Mouse (Mus musculus) CH12.LX (cell line): ENCODE measurements around the gene Tlx3. TPM values are rescaled to one million over a fixed set of nuclear protein-coding genes. Genes with fewer than 3 reads are reported as not detected.

ENCODE experiments used
- DNase-seq: peaks from one replicate; pipeline ENCODE4 v3.0.0-alpha.2; 2013; ENCODE audit errors: extremely low read depth
- H3K27ac ChIP-seq: 2 replicates; pipeline ENCODE4 v1.5.1; 2012; ENCODE audit warnings: low read depth, mild to moderate bottlenecking, control low read depth, moderate library complexity; ENCODE audit not compliant: insufficient read depth
- H3K27me3 ChIP-seq: replicated peaks from 2 replicates; pipeline ENCODE3; 2012; ENCODE audit warnings: inconsistent platforms
- H3K36me3 ChIP-seq, 2 experiments: replicated peaks in 1 of 2; 2 replicates each; pipeline versions ENCODE3 to v1.6.1; 2012; ENCODE audit warnings: inconsistent platforms in 1 of 2, low read length in 1 of 2, mild to moderate bottlenecking in 1 of 2, mixed read lengths in 1 of 2, moderate library complexity in 1 of 2; ENCODE audit not compliant: control insufficient read depth in 1 of 2, insufficient read depth in 1 of 2
- H3K4me1 ChIP-seq, 2 experiments: 2 replicates each; pipeline ENCODE4 v1.6.1; 2012; ENCODE audit warnings: inconsistent platforms in 1 of 2, moderate library complexity in 1 of 2; ENCODE audit not compliant: insufficient read depth in 2 of 2, control insufficient read depth in 1 of 2
- H3K4me2 ChIP-seq: 2 replicates; pipeline ENCODE4 v1.6.1; 2012; ENCODE audit warnings: low read depth, mild to moderate bottlenecking, control low read depth; ENCODE audit not compliant: poor library complexity, insufficient read depth, severe bottlenecking
- H3K4me3 ChIP-seq, 3 experiments: fragments of 150-350 bp in 1 of 3; sonication (generic) in 1 of 3; replicated peaks in 1 of 3; 2 replicates each; pipeline versions ENCODE3 to v1.5.1; 2011 to 2012; ENCODE audit warnings: low read depth in 2 of 3, low read length in 2 of 3, mild to moderate bottlenecking in 2 of 3, moderate library complexity in 2 of 3, control low read depth in 1 of 3, improper control_type of control experiment in 1 of 3, inconsistent platforms in 1 of 3, mixed read lengths in 1 of 3; ENCODE audit not compliant: poor library complexity in 1 of 3
- H3K79me2 ChIP-seq: replicated peaks from 2 replicates; pipeline ENCODE4 v1.6.1; 2012; ENCODE audit warnings: mild to moderate bottlenecking, moderate library complexity; ENCODE audit not compliant: control insufficient read depth, poor library complexity, insufficient read depth, severe bottlenecking; ENCODE audit errors: extremely low read depth
- H3K9ac ChIP-seq: 2 replicates; pipeline ENCODE4 v1.6.1; 2012; ENCODE audit warnings: low read depth, mild to moderate bottlenecking, control low read depth, moderate library complexity; ENCODE audit not compliant: insufficient read depth
- H3K9me3 ChIP-seq: replicated peaks from 2 replicates; pipeline ENCODE3; 2012; ENCODE audit warnings: low read length, inconsistent platforms, mixed read lengths
- CHD1 ChIP-seq: IDR thresholded peaks from 2 replicates; pipeline ENCODE4 v1.6.1; 2012; ENCODE audit warnings: low read depth, low read length, improper control_type of control experiment, inconsistent platforms
- CHD2 ChIP-seq: IDR thresholded peaks from 2 replicates; pipeline ENCODE4 v1.6.1; 2011; ENCODE audit warnings: low read length, improper control_type of control experiment
- CTCF ChIP-seq, 2 experiments: IDR thresholded peaks in 1 of 2; conservative IDR thresholded peaks in 1 of 2; 2 replicates each; pipeline ENCODE4 v1.5.1; 2011 to 2012; ENCODE audit warnings: low read depth in 2 of 2, low read length in 2 of 2, improper control_type of control experiment in 1 of 2, inconsistent platforms in 1 of 2, mild to moderate bottlenecking in 1 of 2, moderate library complexity in 1 of 2
- E2F4 ChIP-seq: IDR thresholded peaks from 2 replicates; pipeline ENCODE4 v1.6.1; 2011; ENCODE audit warnings: low read depth, low read length, improper control_type of control experiment; ENCODE audit not compliant: insufficient replicate concordance
- ELF1 ChIP-seq: IDR thresholded peaks from 2 replicates; pipeline ENCODE4 v1.6.1; 2014; ENCODE audit warnings: low read depth, mild to moderate bottlenecking, inconsistent platforms, low read length, improper control_type of control experiment
- GABPA ChIP-seq: IDR thresholded peaks from 2 replicates; pipeline ENCODE4 v1.6.1; 2012; ENCODE audit warnings: low read depth, low read length, improper control_type of control experiment, inconsistent platforms; ENCODE audit not compliant: insufficient replicate concordance
- HCFC1 ChIP-seq: IDR thresholded peaks from 2 replicates; pipeline ENCODE4 v1.6.1; 2012; ENCODE audit warnings: low read depth, mild to moderate bottlenecking, inconsistent platforms, low read length, improper control_type of control experiment
- JUN ChIP-seq: IDR thresholded peaks from 2 replicates; pipeline ENCODE4 v1.6.1; 2011; ENCODE audit warnings: low read depth, mild to moderate bottlenecking, low read length, improper control_type of control experiment, moderate library complexity; ENCODE audit not compliant: insufficient read depth
- KAT2A ChIP-seq: IDR thresholded peaks from 2 replicates; pipeline ENCODE4 v1.6.1; 2012; ENCODE audit warnings: low read length, improper control_type of control experiment, inconsistent platforms; ENCODE audit not compliant: insufficient replicate concordance
- MAFK ChIP-seq: IDR thresholded peaks from 2 replicates; pipeline ENCODE4 v1.6.1; 2011; ENCODE audit warnings: low read length, improper control_type of control experiment; ENCODE audit not compliant: insufficient replicate concordance
- MAX ChIP-seq: IDR thresholded peaks from 2 replicates; pipeline ENCODE4 v1.6.1; 2011; ENCODE audit warnings: low read length, improper control_type of control experiment
- MEF2A ChIP-seq: IDR thresholded peaks from 2 replicates; pipeline ENCODE4 v1.6.1; 2014; ENCODE audit warnings: low read depth, mild to moderate bottlenecking, inconsistent platforms, low read length, improper control_type of control experiment, borderline replicate concordance
- MYC ChIP-seq: IDR thresholded peaks from 2 replicates; pipeline ENCODE4 v1.6.1; 2011; ENCODE audit warnings: low read depth, mild to moderate bottlenecking, improper control_type of control experiment, low read length
- NELFE ChIP-seq: IDR thresholded peaks from 2 replicates; pipeline ENCODE4 v1.6.1; 2011; ENCODE audit warnings: low read depth, low read length, improper control_type of control experiment
- NRF1 ChIP-seq: IDR thresholded peaks from 2 replicates; pipeline ENCODE4 v1.6.1; 2014; ENCODE audit warnings: low read depth, mild to moderate bottlenecking, inconsistent platforms, low read length, improper control_type of control experiment, moderate library complexity
- PAX5 ChIP-seq: IDR thresholded peaks from 2 replicates; pipeline ENCODE4 v1.6.1; 2012; ENCODE audit warnings: low read length, inconsistent platforms, mixed read lengths
- POLR2A ChIP-seq: IDR thresholded peaks from 2 replicates; pipeline ENCODE4 v1.6.1; 2011; ENCODE audit warnings: low read depth, mild to moderate bottlenecking, improper control_type of control experiment, low read length
- POLR2AphosphoS2 ChIP-seq: IDR thresholded peaks from 2 replicates; pipeline ENCODE4 v1.6.1; 2011; ENCODE audit warnings: low read depth, low read length, improper control_type of control experiment
- RCOR1 ChIP-seq: conservative IDR thresholded peaks from 2 replicates; pipeline ENCODE4 v1.6.1; 2012; ENCODE audit warnings: low read depth, mild to moderate bottlenecking, inconsistent platforms, low read length, improper control_type of control experiment
- SMC3 ChIP-seq: IDR thresholded peaks from 2 replicates; pipeline ENCODE4 v1.6.1; 2011; ENCODE audit warnings: low read depth, low read length, improper control_type of control experiment
- TCF12 ChIP-seq: IDR thresholded peaks from 2 replicates; pipeline ENCODE4 v1.6.1; 2014; ENCODE audit warnings: low read depth, mild to moderate bottlenecking, inconsistent platforms, low read length, improper control_type of control experiment
- USF1 ChIP-seq: IDR thresholded peaks from 2 replicates; pipeline ENCODE4 v1.6.1; 2014; ENCODE audit warnings: low read depth, mild to moderate bottlenecking, inconsistent platforms, low read length, improper control_type of control experiment
- USF2 ChIP-seq: conservative IDR thresholded peaks from 2 replicates; pipeline ENCODE4 v1.6.1; 2011; ENCODE audit warnings: low read depth, low read length, improper control_type of control experiment
- dilution Hi-C: fragments of 300-500 bp; cut with MboI; formaldehyde crosslinking; loops from 2 replicates; pipeline ENCODE4 v1.14.3; 2020; ENCODE audit warnings: low sequenced_read_pairs; ENCODE audit not compliant: extremely low pct_unique_long_range_greater_than_20kb, extremely low pct_ligation_motif_present
- in situ Hi-C: fragments of 300-500 bp; cut with MboI; formaldehyde crosslinking; loops from 3 replicates; pipeline ENCODE4 v1.14.3; 2019; ENCODE audit warnings: low sequenced_read_pairs, low pct_ligation_motif_present, low pct_unique_long_range_greater_than_20kb, mixed read lengths
- polyA plus RNA-seq: library from polyadenylated mRNA; unstranded; fragments of >175 nt; gene quantifications from 2 replicates; pipeline ENCODE4 v1.2.1, GENCODE M21; 2012; ENCODE audit warnings: low read depth; ENCODE audit not compliant: insufficient read length
- total RNA-seq, 2 experiments: library from RNA; depleted of rRNA; stranded (reverse); fragments of 300-350 nt in 1 of 2; fragments of >200 nt in 1 of 2; gene quantifications; 2 replicates each; pipeline ENCODE4 v1.2.3; 2012 to 2014

The Tlx3 gene
- total and polyA plus RNA-seq, 3 experiments, result not detected

DNA sequence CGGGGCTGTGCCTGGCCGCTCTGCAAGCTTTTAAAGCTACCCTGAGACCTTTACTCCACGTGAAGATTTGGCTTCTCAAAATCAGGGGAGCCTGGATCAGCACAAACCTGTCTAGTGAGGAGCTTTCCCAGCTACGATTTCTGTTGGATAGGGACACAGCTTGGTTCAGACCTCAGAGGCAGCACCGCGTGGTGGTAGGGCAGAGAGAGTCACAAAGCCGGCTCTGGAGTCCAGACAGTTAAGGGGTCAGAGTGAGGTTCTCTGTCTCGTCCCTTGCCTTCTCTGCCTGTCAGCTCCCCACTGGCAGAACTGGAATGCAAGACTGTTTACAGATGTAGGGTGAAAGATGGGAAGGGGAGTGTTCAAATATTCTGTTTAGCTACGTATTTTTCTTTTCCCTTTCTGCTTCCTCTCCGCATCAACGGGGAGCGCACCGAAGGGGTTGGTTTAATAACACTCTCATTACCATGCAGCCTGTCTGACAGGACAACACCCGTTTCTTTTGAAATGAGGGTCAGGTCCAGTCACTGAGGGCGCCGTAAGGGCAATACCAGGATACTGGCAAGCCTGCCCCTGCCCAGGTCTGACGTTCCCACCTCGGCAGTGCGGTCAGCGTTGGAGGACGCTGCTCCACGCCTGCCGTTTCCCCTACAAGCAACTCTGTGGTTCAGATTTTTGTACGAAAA, 6.8 kb downstream of the Tlx3 start:
- Histone ChIP-seq H3K27me3 (peaks cover 3% of the 10 kb centered on the region), H3K79me2 (no peaks in the 10 kb centered on the region), H3K9me3 (peaks cover 35% of the 10 kb centered on the region), H3K27ac (no peak overlapping the region), H3K4me3 (no peak overlapping the region), H3K36me3 (no peaks in the 10 kb centered on the region), H3K9ac (no peak overlapping the region), H3K4me2 (no peak overlapping the region), H3K4me1 (no peaks in the 10 kb centered on the region)
- in situ Hi-C loops, result no loop called here
- TF ChIP-seq ELF1 (no peak), KAT2A (no peak), CHD1 (no peak), JUN (no peak)
- DNase-seq, result no peak
- dilution Hi-C loops, result no loop called here

DNA sequence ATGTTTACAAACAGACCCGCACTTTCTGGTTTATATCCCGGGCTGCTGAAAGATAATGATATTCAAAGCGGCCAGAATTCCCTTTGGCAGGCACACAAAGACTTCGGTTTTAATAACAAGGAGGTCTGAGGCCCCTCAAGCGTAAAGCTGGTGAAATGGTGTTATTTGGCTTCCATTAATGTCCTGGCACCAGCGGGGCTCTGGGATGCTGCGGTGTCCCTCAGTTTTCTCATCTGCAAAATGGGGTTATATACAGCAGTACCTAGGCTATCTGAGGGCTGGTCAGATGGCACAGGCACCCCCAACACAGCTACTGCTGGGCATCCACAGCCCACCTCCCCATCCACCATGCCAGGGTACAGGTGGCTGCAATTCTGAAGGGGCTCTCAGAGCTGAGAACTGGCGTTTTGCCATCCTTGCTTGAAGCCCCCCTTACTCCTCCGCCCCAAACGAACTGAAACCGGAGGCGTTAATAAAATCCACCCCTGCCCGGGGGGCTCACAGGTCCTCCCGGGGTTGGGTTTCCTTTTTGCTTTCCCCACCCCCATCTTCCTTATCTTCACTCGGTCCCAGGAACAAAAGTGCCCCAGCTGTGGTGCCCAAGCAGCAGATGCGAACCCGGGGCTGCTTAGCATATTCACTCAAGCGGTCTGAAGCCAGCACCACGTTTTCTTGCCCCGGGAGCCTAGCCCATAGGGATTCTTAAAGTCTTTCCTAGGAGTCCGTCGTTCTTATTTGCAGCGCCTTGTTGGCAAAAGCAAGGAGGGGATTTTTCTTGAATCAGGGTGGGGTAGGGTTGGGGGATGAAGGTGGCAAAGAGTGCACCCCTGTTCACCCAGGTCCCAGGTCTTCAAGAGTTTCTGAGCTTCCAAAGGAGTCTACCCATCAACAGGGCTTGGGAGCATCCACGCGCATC, 7.6 kb downstream of the Tlx3 start:
- H3K4me3 ChIP-seq, result no peak overlapping the region
- no peak overlapping the region for H3K9ac ChIP-seq
- DNase-seq, result no peak
- no peaks in the 10 kb centered on the region for H3K79me2 ChIP-seq
- peaks cover 28% of the 10 kb centered on the region for H3K9me3 ChIP-seq
- dilution Hi-C loops, result no loop called here
- in situ Hi-C loops, result no loop called here
- H3K36me3 ChIP-seq, result no peaks in the 10 kb centered on the region
- no peak for TF ChIP-seq USF2
- no peak for TF ChIP-seq KAT2A
- no peak for TF ChIP-seq CHD1
- no peak for TF ChIP-seq CHD2
- TF ChIP-seq MYC, result no peak
- TF ChIP-seq SMC3, result no peak
- no peak for TF ChIP-seq RCOR1
- H3K27me3 ChIP-seq, result peaks cover 3% of the 10 kb centered on the region
- no peak overlapping the region for H3K27ac ChIP-seq
- H3K4me1 ChIP-seq, result no peaks in the 10 kb centered on the region
- H3K4me2 ChIP-seq, result no peak overlapping the region

DNA sequence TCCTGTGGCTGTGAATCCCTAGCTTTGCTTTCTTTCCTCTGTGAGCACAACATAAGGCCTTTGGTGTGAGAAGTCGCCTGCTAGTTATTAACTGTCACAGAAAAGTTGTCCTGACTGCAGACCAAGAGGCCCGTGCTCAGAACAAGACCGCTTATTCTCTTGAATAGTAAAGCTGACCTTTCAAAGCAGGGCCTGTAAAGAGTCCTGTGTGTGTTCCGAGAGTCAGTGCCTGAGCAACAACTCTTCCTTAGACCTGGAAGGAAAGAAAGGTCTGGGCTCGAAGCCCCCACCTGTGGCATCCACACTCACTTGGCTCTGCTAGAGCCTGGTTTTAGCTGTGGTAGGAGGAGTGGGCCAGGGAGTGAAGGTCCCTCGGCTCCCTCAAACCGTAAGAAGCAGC, 8.3 kb downstream of the Tlx3 start:
- DNase-seq, result no peak
- no peaks in the 10 kb centered on the region for H3K79me2 ChIP-seq
- H3K27ac ChIP-seq, result no peak overlapping the region
- no peak overlapping the region for H3K4me3 ChIP-seq
- H3K9ac ChIP-seq, result no peak overlapping the region
- H3K4me1 ChIP-seq, result no peaks in the 10 kb centered on the region
- dilution Hi-C loops, result no loop called here
- peaks cover 3% of the 10 kb centered on the region for H3K27me3 ChIP-seq
- in situ Hi-C loops, result no loop called here
- H3K4me2 ChIP-seq, result no peak overlapping the region
- H3K36me3 ChIP-seq, result no peaks in the 10 kb centered on the region
- H3K9me3 ChIP-seq, result peaks cover 23% of the 10 kb centered on the region
- TF ChIP-seq JUN, result no peak
- no peak for TF ChIP-seq E2F4
- TF ChIP-seq MEF2A, result no peak
- TF ChIP-seq TCF12, result no peak
- TF ChIP-seq MAFK, result no peak
- TF ChIP-seq CTCF (conservative IDR thresholded peaks at IDR 0.05 in 1 of 2, IDR thresholded peaks at IDR 0.05 in 1 of 2; ENCODE audit: low read depth in 2 of 2, low read length in 2 of 2), result no peak
- TF ChIP-seq CHD2, result no peak
- no peak for TF ChIP-seq HCFC1
- no peak for TF ChIP-seq ELF1
- TF ChIP-seq POLR2AphosphoS2, result no peak
- no peak for TF ChIP-seq RCOR1
- TF ChIP-seq GABPA, result no peak
- no peak for TF ChIP-seq POLR2A
- no peak for TF ChIP-seq MAX
- TF ChIP-seq NRF1, result no peak
- no peak for TF ChIP-seq USF2
- no peak for TF ChIP-seq NELFE
- TF ChIP-seq PAX5, result no peak
- TF ChIP-seq USF1, result no peak
